24 mouse cellular contexts compared by ENCODE assay signal in genomic region chr7:88254884-88255283, GRCm38 (mm10). TPM values are rescaled to one million over a fixed set of nuclear protein-coding genes. Genes with fewer than 3 reads are reported as not detected.
A peak's percentile ranks its signal among the peaks of the same experiment; 100 is the strongest.
DNase-seq lines count a peak whose midpoint lies in the region.
"Had no signal": no experiment of that assay in that cellular context is flagged by ENCODE, and none has a peak within 500 bp of the region (broad histone marks: within the 10 kb centered on the region; RNA-seq: fewer than 3 reads in every experiment).

No protein-coding gene starts in this region.

- H3K36me3 ChIP-seq in macrophage (ENCODE audit: inconsistent target), result no peaks in the 10 kb centered on the region
- H3K36me3 ChIP-seq: embryonic facial prominence, embryonic 10.5 days; embryonic facial prominence, embryonic 13.5 days; forebrain, embryonic 12.5 days; heart, embryonic 12.5 days; heart, embryonic 15.5 days; hindbrain, embryonic 10.5 days had no signal

- no peaks in the 10 kb centered on the region for H3K79me2 ChIP-seq in macrophage (ENCODE audit: inconsistent target)

- peak overlapping the region; percentile 57 for H3K27ac ChIP-seq in macrophage
- H3K27ac ChIP-seq: embryonic facial prominence, embryonic 10.5 days; embryonic facial prominence, embryonic 13.5 days; forebrain, embryonic 12.5 days; heart, embryonic 15.5 days; hindbrain, embryonic 10.5 days; hindbrain, embryonic 14.5 days; hindbrain, postnatal 0 days had no signal

- DNase-seq in A20 (ENCODE audit: low read depth, low spot score), result peak; percentile 68
- DNase-seq in MEL-GATA-1-ER (ENCODE audit: extremely low read depth, low read depth), result peak; percentile 54
- no peak for DNase-seq in embryo, embryonic 9.5 days (ENCODE audit: extremely low spot score)
- no peak for DNase-seq in thymus, postnatal 0 days (ENCODE audit: low spot score)
- no peak for DNase-seq in thymus, postnatal 25 days
- DNase-seq: adrenal gland, postnatal 10 days; adrenal gland, postnatal 36 days; cerebellum, adult 18-20 months; cerebellum, adult 9-10 months; cerebellum, postnatal 14 days; gastrocnemius, postnatal 14 days; heart, adult 18-20 months; heart, postnatal 10 days; heart, postnatal 36 days had no signal

- H3K4me3 ChIP-seq in macrophage (ENCODE audit: inconsistent target), result no peak overlapping the region
- H3K4me3 ChIP-seq: embryonic facial prominence, embryonic 10.5 days; embryonic facial prominence, embryonic 13.5 days; erythroblast, embryonic 14.5 days; forebrain, embryonic 12.5 days; heart, embryonic 12.5 days; heart, embryonic 15.5 days; hindbrain, embryonic 10.5 days had no signal

RNA-seq across cellular contexts. Expression of gene Ctsc, which starts 23.0 kb away (rescaled TPM):
- 1,000 to 10,000 TPM in 15 of 26 experiments, 100 to 1,000 TPM in 11; 204 to 3,293 (median 1,443) TPM for total RNA-seq in macrophage (2018; cell fraction: chromatin; rRNA removed)
- total RNA-seq in macrophage (2018; cell fraction: cytosol; rRNA removed), result 100 to 1,000 TPM; 176 to 809 (median 573) TPM
- 1,000 to 10,000 TPM in 19 of 26 experiments, 100 to 1,000 TPM in 7; 337 to 2,941 (median 1,455) TPM for total RNA-seq in macrophage (2018; cell fraction: nucleus; rRNA removed)
- polyA plus RNA-seq in macrophage (2018), result 237 to 366 TPM (median 330 TPM) in 3 replicates
- 77.2 and 81.8 TPM in 2 replicates for polyA plus RNA-seq in thymus, postnatal 0 days (2015; fragmentation: Nextera tagmentation; extraction: Ambion mirVana)

Comparison
In these comparisons a context has a peak if more than half of its experiments do, and no peak if none do; other contexts are left out.
1. DNase-seq: peak in A20 (single experiment) and MEL-GATA-1-ER (single experiment); none in embryo, embryonic 9.5 days (single experiment), thymus, postnatal 0 days (single experiment) and thymus, postnatal 25 days (single experiment).